Comparison of ENCODE assay signal across 31 mouse cellular contexts in genomic region chr11:66934428-66935173, GRCm38 (mm10). TPM values are rescaled to one million over a fixed set of nuclear protein-coding genes. Genes with fewer than 3 reads are reported as not detected.
DNase-seq lines count a peak whose midpoint lies in the region; ATAC-seq and TF ChIP-seq lines count a peak whose summit lies in the region.
"Had no signal": no experiment of that assay in that cellular context is flagged by ENCODE, and none has a peak within 500 bp of the region (broad histone marks: within the 10 kb centered on the region; RNA-seq: fewer than 3 reads in every experiment).

No protein-coding gene starts in this region.

- H3K4me1 ChIP-seq in kidney, embryonic 16.5 days (ENCODE audit: insufficient read depth, low read length), result no peaks in the 10 kb centered on the region
- peaks cover 4% of the 10 kb centered on the region; the same call in 1 of the 2 replicates for H3K4me1 ChIP-seq in intestine, embryonic 16.5 days (ENCODE audit: control insufficient read depth, insufficient read depth, low read length)
- H3K4me1 ChIP-seq in stomach, postnatal 0 days (replicated peaks; ENCODE audit: control insufficient read depth, insufficient read depth), result no peaks in the 10 kb centered on the region
- no peaks in the 10 kb centered on the region for H3K4me1 ChIP-seq in hindbrain, embryonic 11.5 days (replicated peaks; ENCODE audit: control insufficient read depth, insufficient read depth, low read length)
- peaks cover 3% of the 10 kb centered on the region; the same call in 1 of the 2 replicates for H3K4me1 ChIP-seq in heart, embryonic 10.5 days
- H3K4me1 ChIP-seq: embryonic facial prominence, embryonic 15.5 days; limb, embryonic 13.5 days; liver, embryonic 12.5 days had no signal

- peak; percentile 4; the same call in 1 of the 2 replicates for TF ChIP-seq CTCF in stomach, postnatal 0 days (IDR thresholded peaks at IDR 0.05; ENCODE audit: low read depth)

- peak; percentile 47 to 63 for DNase-seq in kidney, adult 8-10 months
- peak; percentile 42 to 72 for DNase-seq in kidney, postnatal 25 days
- DNase-seq in stomach, postnatal 0 days (ENCODE audit: low spot score), result peak; percentile 65
- DNase-seq in hindbrain, embryonic 11.5 days (ENCODE audit: low spot score), result no peak
- no peak for DNase-seq in heart, embryonic 10.5 days (ENCODE audit: low spot score)
- no peak for DNase-seq in heart, adult 11 months
- DNase-seq: adrenal gland, postnatal 25 days; cerebellum, adult 2 months; cerebellum, postnatal 14 days; gastrocnemius, postnatal 14 days; heart, postnatal 36 days; lung, adult 18-20 months; midbrain, embryonic 14.5 days; retina, postnatal 1 day; right cerebral cortex, postnatal 14 days; thymus, adult 2 months; thymus, postnatal 4 days had no signal

- no peak for ATAC-seq in kidney, embryonic 16.5 days (ENCODE audit: low FRiP score, low TSS enrichment)
- ATAC-seq in intestine, embryonic 16.5 days, result peak; percentile 98
- peak; percentile 81 for ATAC-seq in stomach, postnatal 0 days (ENCODE audit: low FRiP score, low TSS enrichment)
- ATAC-seq in hindbrain, embryonic 11.5 days (ENCODE audit: low FRiP score), result no peak
- ATAC-seq: CD4-positive, CD25-positive, alpha-beta regulatory T cell, adult 4 months; forebrain, embryonic 14.5 days; liver, embryonic 12.5 days; lung, postnatal 0 days had no signal

- no peak overlapping the region for H3K27ac ChIP-seq in kidney, embryonic 16.5 days (ENCODE audit: low read length)
- peak overlapping the region; percentile 82 for H3K27ac ChIP-seq in intestine, embryonic 16.5 days (ENCODE audit: low read length)
- H3K27ac ChIP-seq in stomach, postnatal 0 days (replicated peaks), result 0 out of 2 replicates have a peak overlapping the region, but pooled peaks have one; percentile 35
- no peak overlapping the region for H3K27ac ChIP-seq in hindbrain, embryonic 11.5 days (ENCODE audit: low read depth, low read length)
- H3K27ac ChIP-seq in heart, embryonic 10.5 days, result no peak overlapping the region
- H3K27ac ChIP-seq: embryonic facial prominence, embryonic 15.5 days; hindbrain, embryonic 14.5 days; limb, embryonic 13.5 days; liver, embryonic 12.5 days; macrophage had no signal

- H3K27me3 ChIP-seq in kidney, embryonic 16.5 days (ENCODE audit: insufficient read depth, low read length), result no peaks in the 10 kb centered on the region
- H3K27me3 ChIP-seq in intestine, embryonic 16.5 days (replicated peaks; ENCODE audit: control insufficient read depth, insufficient read depth, low read length), result no peaks in the 10 kb centered on the region
- H3K27me3 ChIP-seq in stomach, postnatal 0 days (ENCODE audit: control insufficient read depth, insufficient read depth, low read length), result no peaks in the 10 kb centered on the region
- no peaks in the 10 kb centered on the region for H3K27me3 ChIP-seq in hindbrain, embryonic 11.5 days (ENCODE audit: control insufficient read depth, insufficient read depth, low read length)
- H3K27me3 ChIP-seq in heart, embryonic 10.5 days (ENCODE audit: insufficient read depth, poor library complexity, severe bottlenecking), result no peaks in the 10 kb centered on the region; the same call in 1 of the 2 replicates
- H3K27me3 ChIP-seq: embryonic facial prominence, embryonic 15.5 days; limb, embryonic 13.5 days; liver, embryonic 12.5 days had no signal

- 60% methylated on average over 7 of the region's 7 CpGs for WGBS in kidney, embryonic 16.5 days
- 61% methylated on average over 7 of the region's 7 CpGs for WGBS in intestine, embryonic 16.5 days
- 52% methylated on average over 7 of the region's 7 CpGs for WGBS in stomach, postnatal 0 days
- WGBS in hindbrain, embryonic 11.5 days, result 80% methylated on average over 7 of the region's 7 CpGs
- 76% methylated on average over 7 of the region's 7 CpGs for WGBS in heart, embryonic 10.5 days

- H3K9ac ChIP-seq in kidney, embryonic 16.5 days (replicated peaks; ENCODE audit: low read length), result no peak overlapping the region
- no peak overlapping the region for H3K9ac ChIP-seq in intestine, embryonic 16.5 days (ENCODE audit: low read depth, low read length)
- no peak overlapping the region for H3K9ac ChIP-seq in stomach, postnatal 0 days (ENCODE audit: low read length)
- no peak overlapping the region for H3K9ac ChIP-seq in hindbrain, embryonic 11.5 days (ENCODE audit: low read depth, low read length)
- H3K9ac ChIP-seq: embryonic facial prominence, embryonic 15.5 days; hindbrain, embryonic 14.5 days; limb, embryonic 13.5 days; liver, embryonic 12.5 days had no signal

- H3K9me3 ChIP-seq in kidney, embryonic 16.5 days (ENCODE audit: low read length), result no peaks in the 10 kb centered on the region
- no peaks in the 10 kb centered on the region for H3K9me3 ChIP-seq in intestine, embryonic 16.5 days (ENCODE audit: control insufficient read depth, low read length)
- H3K9me3 ChIP-seq in stomach, postnatal 0 days (ENCODE audit: control insufficient read depth, low read length), result no peaks in the 10 kb centered on the region
- H3K9me3 ChIP-seq in hindbrain, embryonic 11.5 days (ENCODE audit: control insufficient read depth, low read length), result no peaks in the 10 kb centered on the region
- no peaks in the 10 kb centered on the region for H3K9me3 ChIP-seq in heart, embryonic 10.5 days
- H3K9me3 ChIP-seq: embryonic facial prominence, embryonic 15.5 days; limb, embryonic 13.5 days; liver, embryonic 12.5 days had no signal

- TF ChIP-seq EP300 in stomach, postnatal 0 days (optimal IDR thresholded peaks at IDR 0.05), result no peak

- no peak overlapping the region for H3K4me3 ChIP-seq in kidney, embryonic 16.5 days (ENCODE audit: low read length)
- H3K4me3 ChIP-seq in intestine, embryonic 16.5 days (ENCODE audit: low read length), result no peak overlapping the region
- H3K4me3 ChIP-seq in stomach, postnatal 0 days (ENCODE audit: low read depth, low read length), result no peak overlapping the region
- no peak overlapping the region for H3K4me3 ChIP-seq in hindbrain, embryonic 11.5 days (ENCODE audit: low read depth, low read length)
- no peak overlapping the region for H3K4me3 ChIP-seq in heart, embryonic 10.5 days
- H3K4me3 ChIP-seq: embryonic facial prominence, embryonic 15.5 days; limb, embryonic 13.5 days; liver, embryonic 12.5 days had no signal

- H3K36me3 ChIP-seq in kidney, embryonic 16.5 days (ENCODE audit: insufficient read depth, low read length), result no peaks in the 10 kb centered on the region
- H3K36me3 ChIP-seq in intestine, embryonic 16.5 days (ENCODE audit: control insufficient read depth, insufficient read depth, low read length), result no peaks in the 10 kb centered on the region
- no peaks in the 10 kb centered on the region for H3K36me3 ChIP-seq in stomach, postnatal 0 days (ENCODE audit: control insufficient read depth, insufficient read depth, low read length)
- no peaks in the 10 kb centered on the region for H3K36me3 ChIP-seq in hindbrain, embryonic 11.5 days (ENCODE audit: control insufficient read depth, insufficient read depth, low read length)
- no peaks in the 10 kb centered on the region for H3K36me3 ChIP-seq in heart, embryonic 10.5 days
- H3K36me3 ChIP-seq: embryonic facial prominence, embryonic 15.5 days; limb, embryonic 13.5 days; liver, embryonic 12.5 days had no signal

- no peak overlapping the region for H3K4me2 ChIP-seq in kidney, embryonic 16.5 days (replicated peaks; ENCODE audit: low read depth, low read length)
- no peak overlapping the region for H3K4me2 ChIP-seq in intestine, embryonic 16.5 days (ENCODE audit: low read depth, low read length)
- H3K4me2 ChIP-seq in stomach, postnatal 0 days (replicated peaks; ENCODE audit: low read depth), result no peak overlapping the region
- no peak overlapping the region for H3K4me2 ChIP-seq in hindbrain, embryonic 11.5 days (replicated peaks; ENCODE audit: low read depth, low read length)
- H3K4me2 ChIP-seq: embryonic facial prominence, embryonic 15.5 days; heart, embryonic 11.5 days; hindbrain, embryonic 14.5 days; limb, embryonic 13.5 days; liver, embryonic 12.5 days had no signal

RNA-seq across cellular contexts. Expression of gene Tmem238l, which starts 21.8 kb away (rescaled TPM):
- polyA plus RNA-seq in kidney, embryonic 16.5 days (2015; fragmentation: Nextera tagmentation; extraction: Ambion mirVana), result 0.35 TPM in 1 of 2 replicates, not detected in the other
- 2.2 and 2.8 TPM in 2 replicates for polyA plus RNA-seq in intestine, embryonic 16.5 days (2015; fragmentation: Nextera tagmentation; extraction: Ambion mirVana)
- polyA plus RNA-seq in stomach, postnatal 0 days (2015; fragmentation: Nextera tagmentation; extraction: Ambion mirVana), result 21.4 and 24.8 TPM in 2 replicates
- not detected in 2 replicates for polyA plus RNA-seq in hindbrain, embryonic 11.5 days (2014; fragmentation: Nextera tagmentation; extraction: Ambion mirVana)
- 0.28 TPM in 1 of 2 replicates, not detected in the other for polyA plus RNA-seq in heart, embryonic 10.5 days (2016; fragmentation: Nextera tagmentation; extraction: Ambion mirVana)
- polyA plus RNA-seq: CD4-positive, CD25-positive, alpha-beta regulatory T cell, adult 4 months; cerebellum, adult 2 months; cortical plate, adult 2 months; forebrain, embryonic 14.5 days; heart, embryonic 16.5 days; hindbrain, embryonic 14.5 days; limb, embryonic 13.5 days; liver, embryonic 12.5 days; lung, postnatal 0 days; macrophage; midbrain, embryonic 14.5 days; neural tube, embryonic 14.5 days had no signal

RNA-seq across cellular contexts. Expression of gene Pirt, which starts 22.8 kb away (rescaled TPM):
- polyA plus RNA-seq in kidney, embryonic 16.5 days (2015; fragmentation: Nextera tagmentation; extraction: Ambion mirVana), result 0.54 and 0.80 TPM in 2 replicates
- 6.7 and 6.8 TPM in 2 replicates for polyA plus RNA-seq in intestine, embryonic 16.5 days (2015; fragmentation: Nextera tagmentation; extraction: Ambion mirVana)
- polyA plus RNA-seq in stomach, postnatal 0 days (2015; fragmentation: Nextera tagmentation; extraction: Ambion mirVana), result 5.6 and 6.0 TPM in 2 replicates
- 1.3 and 3.3 TPM in 2 replicates for polyA plus RNA-seq in hindbrain, embryonic 11.5 days (2014; fragmentation: Nextera tagmentation; extraction: Ambion mirVana)
- 6.9 and 13.1 TPM in 2 replicates for polyA plus RNA-seq in heart, embryonic 10.5 days (2016; fragmentation: Nextera tagmentation; extraction: Ambion mirVana)
- polyA plus RNA-seq: CD4-positive, CD25-positive, alpha-beta regulatory T cell, adult 4 months; macrophage had no signal

Comparison
In these comparisons a context has a peak if more than half of its experiments do, and no peak if none do; other contexts are left out.
1. DNase-seq: peak in kidney, adult 8-10 months (2 of 2), kidney, postnatal 25 days (2 of 2) and stomach, postnatal 0 days (single experiment); none in hindbrain, embryonic 11.5 days (single experiment), heart, embryonic 10.5 days (single experiment) and heart, adult 11 months (single experiment).
2. ATAC-seq: peak in intestine, embryonic 16.5 days (single experiment) and stomach, postnatal 0 days (single experiment); none in kidney, embryonic 16.5 days (single experiment) and hindbrain, embryonic 11.5 days (single experiment).
3. H3K27ac ChIP-seq: peak in intestine, embryonic 16.5 days (single experiment) and stomach, postnatal 0 days (single experiment); none in kidney, embryonic 16.5 days (single experiment), hindbrain, embryonic 11.5 days (single experiment) and heart, embryonic 10.5 days (single experiment).